Mouse (Mus musculus) myocyte (in vitro differentiated cells): Measurements from ENCODE around the gene Ascc1.

Experiments
- E2F4 ChIP-seq: IDR thresholded peaks from one replicate; pipeline ENCODE4 v1.6.1; 2011; ENCODE audit warnings: mild to moderate bottlenecking, control low read depth, moderate library complexity; ENCODE audit not compliant: insufficient read depth
- POLR2A ChIP-seq: IDR thresholded peaks from one replicate; pipeline ENCODE4 v1.6.1; 2011; ENCODE audit warnings: low read depth, mild to moderate bottlenecking, control low read depth, moderate library complexity; ENCODE audit not compliant: insufficient read length
- POLR2AphosphoS2 ChIP-seq: IDR thresholded peaks from one replicate; pipeline ENCODE4 v1.6.1; 2011; ENCODE audit warnings: low read depth, control low read depth; ENCODE audit not compliant: insufficient read length
- SRF ChIP-seq: IDR thresholded peaks from one replicate; pipeline ENCODE4 v1.6.1; 2011; ENCODE audit warnings: low read depth; ENCODE audit not compliant: control insufficient read depth, insufficient read length
- USF1 ChIP-seq: IDR thresholded peaks from one replicate; pipeline ENCODE4 v1.6.1; 2011; ENCODE audit warnings: low read depth, mild to moderate bottlenecking, control low read depth, moderate library complexity

- TF ChIP-seq POLR2AphosphoS2 (no peak), POLR2A (no peak), E2F4 (no peak), USF1 (no peak), SRF (no peak)
These were observed 72.6 kb downstream of the Ascc1 start for GRCm38 (mm10) chr10:60075159-60075558.
